21 mouse cellular contexts compared by ENCODE assay signal in genomic region chr11:19107180-19107579, GRCm38 (mm10).
DNase-seq lines count a peak whose midpoint lies in the region; ATAC-seq lines count a peak whose summit lies in the region.
"Had no signal": no experiment of that assay in that cellular context is flagged by ENCODE, and none has a peak within 500 bp of the region (broad histone marks: within the 10 kb centered on the region; RNA-seq: fewer than 3 reads in every experiment).

No protein-coding gene starts in this region.

- no peaks in the 10 kb centered on the region for H3K36me3 ChIP-seq in embryonic facial prominence, embryonic 14.5 days (ENCODE audit: control insufficient read depth, insufficient read depth, low read length)
- H3K36me3 ChIP-seq in embryonic facial prominence, embryonic 10.5 days (replicated peaks), result no peaks in the 10 kb centered on the region
- no peaks in the 10 kb centered on the region for H3K36me3 ChIP-seq in heart, embryonic 12.5 days
- no peaks in the 10 kb centered on the region for H3K36me3 ChIP-seq in midbrain, embryonic 16.5 days (ENCODE audit: control insufficient read depth, insufficient read depth, low read length)
- H3K36me3 ChIP-seq in midbrain, embryonic 10.5 days, result no peaks in the 10 kb centered on the region
- H3K36me3 ChIP-seq: embryonic facial prominence, embryonic 13.5 days; G1E; heart, embryonic 13.5 days; hindbrain, embryonic 15.5 days had no signal

- H3K27ac ChIP-seq in embryonic facial prominence, embryonic 14.5 days (replicated peaks; ENCODE audit: low read depth, low read length), result no peak overlapping the region
- no peak overlapping the region for H3K27ac ChIP-seq in embryonic facial prominence, embryonic 10.5 days (replicated peaks)
- H3K27ac ChIP-seq in heart, embryonic 12.5 days (ENCODE audit: poor library complexity, severe bottlenecking), result no peak overlapping the region
- no peak overlapping the region for H3K27ac ChIP-seq in midbrain, embryonic 16.5 days (ENCODE audit: low read length)
- H3K27ac ChIP-seq in midbrain, embryonic 10.5 days (replicated peaks), result no peak overlapping the region
- H3K27ac ChIP-seq: embryonic facial prominence, embryonic 13.5 days; heart, embryonic 13.5 days; hindbrain, embryonic 15.5 days had no signal

- H3K4me2 ChIP-seq in embryonic facial prominence, embryonic 14.5 days (ENCODE audit: low read depth, low read length), result no peak overlapping the region
- H3K4me2 ChIP-seq in heart, embryonic 12.5 days, result no peak overlapping the region
- H3K4me2 ChIP-seq in midbrain, embryonic 16.5 days (ENCODE audit: low read length), result no peak overlapping the region
- H3K4me2 ChIP-seq: embryonic facial prominence, embryonic 13.5 days; heart, embryonic 13.5 days; hindbrain, embryonic 15.5 days had no signal

- no peak overlapping the region for H3K4me3 ChIP-seq in embryonic facial prominence, embryonic 14.5 days (ENCODE audit: low read depth, low read length)
- no peak overlapping the region for H3K4me3 ChIP-seq in embryonic facial prominence, embryonic 10.5 days
- H3K4me3 ChIP-seq in heart, embryonic 12.5 days, result no peak overlapping the region
- H3K4me3 ChIP-seq in midbrain, embryonic 16.5 days (ENCODE audit: low read depth, low read length), result no peak overlapping the region
- no peak overlapping the region for H3K4me3 ChIP-seq in midbrain, embryonic 10.5 days
- H3K4me3 ChIP-seq: embryonic facial prominence, embryonic 13.5 days; heart, embryonic 13.5 days; hindbrain, embryonic 15.5 days had no signal

- 57% methylated on average over 6 of the region's 6 CpGs for WGBS in embryonic facial prominence, embryonic 14.5 days
- 60% methylated on average over 6 of the region's 6 CpGs for WGBS in embryonic facial prominence, embryonic 10.5 days
- 74% methylated on average over 6 of the region's 6 CpGs for WGBS in heart, embryonic 12.5 days
- WGBS in midbrain, embryonic 16.5 days, result 29% methylated on average over 6 of the region's 6 CpGs
- 53% methylated on average over 6 of the region's 6 CpGs for WGBS in midbrain, embryonic 10.5 days

- DNase-seq in embryonic facial prominence, embryonic 14.5 days (ENCODE audit: low spot score), result peak; percentile 74
- no peak for DNase-seq in embryonic facial prominence, embryonic 10.5 days (ENCODE audit: low spot score)
- DNase-seq in heart, adult 11 months, result peak; percentile 58
- DNase-seq in midbrain, embryonic 10.5 days (ENCODE audit: low spot score), result no peak
- DNase-seq: adrenal gland, adult 8-10 months; adrenal gland, postnatal 36 days; B cell, adult 2 months; cerebellum, adult 11 months; cerebellum, adult 8-10 months; cerebellum, postnatal 14 days; gastrocnemius, postnatal 14 days; heart, postnatal 36 days had no signal

- no peaks in the 10 kb centered on the region for H3K27me3 ChIP-seq in embryonic facial prominence, embryonic 14.5 days (replicated peaks; ENCODE audit: control insufficient read depth, insufficient read depth, low read length)
- peaks cover 9% of the 10 kb centered on the region; the same call in 1 of the 2 replicates for H3K27me3 ChIP-seq in embryonic facial prominence, embryonic 10.5 days (replicated peaks; ENCODE audit: low read depth, poor library complexity, severe bottlenecking)
- no peaks in the 10 kb centered on the region for H3K27me3 ChIP-seq in heart, embryonic 12.5 days (replicated peaks)
- H3K27me3 ChIP-seq in midbrain, embryonic 16.5 days (ENCODE audit: control insufficient read depth, insufficient read depth, low read depth, low read length), result no peaks in the 10 kb centered on the region
- H3K27me3 ChIP-seq in midbrain, embryonic 10.5 days (ENCODE audit: low read depth, poor library complexity, severe bottlenecking), result peaks cover 62% of the 10 kb centered on the region
- H3K27me3 ChIP-seq: embryonic facial prominence, embryonic 13.5 days; heart, embryonic 13.5 days; hindbrain, embryonic 15.5 days had no signal

- H3K9ac ChIP-seq in embryonic facial prominence, embryonic 14.5 days (ENCODE audit: low read depth, low read length), result no peak overlapping the region
- no peak overlapping the region for H3K9ac ChIP-seq in heart, embryonic 12.5 days
- no peak overlapping the region for H3K9ac ChIP-seq in midbrain, embryonic 16.5 days (ENCODE audit: low read depth, low read length)
- H3K9ac ChIP-seq: embryonic facial prominence, embryonic 13.5 days; heart, embryonic 13.5 days; hindbrain, embryonic 15.5 days had no signal

- peaks cover 12% of the 10 kb centered on the region; the same call in 1 of the 2 replicates for H3K4me1 ChIP-seq in embryonic facial prominence, embryonic 14.5 days (ENCODE audit: control insufficient read depth, insufficient read depth, low read length)
- H3K4me1 ChIP-seq in embryonic facial prominence, embryonic 10.5 days, result peaks cover 15% of the 10 kb centered on the region
- 0 out of 2 replicates have a peak, but pooled peaks cover 4% of the 10 kb centered on the region for H3K4me1 ChIP-seq in heart, embryonic 12.5 days (replicated peaks)
- H3K4me1 ChIP-seq in midbrain, embryonic 16.5 days (ENCODE audit: control insufficient read depth, insufficient read depth, low read length), result no peaks in the 10 kb centered on the region
- peaks cover 24% of the 10 kb centered on the region for H3K4me1 ChIP-seq in midbrain, embryonic 10.5 days

- peak; percentile 31; the same call in 1 of the 2 replicates for ATAC-seq in embryonic facial prominence, embryonic 14.5 days (ENCODE audit: low read depth)
- ATAC-seq in heart, embryonic 12.5 days (ENCODE audit: insufficient number of reproducible peaks, low FRiP score), result no peak
- ATAC-seq in midbrain, embryonic 16.5 days, result peak; percentile 42; the same call in 1 of the 2 replicates
- ATAC-seq in inflammation-experienced regulatory T-cells, adult 6 months, result no peak
- ATAC-seq: CD4-positive, CD25-positive, alpha-beta regulatory T cell, adult 4 months; intestine, postnatal 0 days had no signal

- no peaks in the 10 kb centered on the region for H3K9me3 ChIP-seq in embryonic facial prominence, embryonic 14.5 days (ENCODE audit: control insufficient read depth, low read length)
- no peaks in the 10 kb centered on the region for H3K9me3 ChIP-seq in embryonic facial prominence, embryonic 10.5 days
- H3K9me3 ChIP-seq in heart, embryonic 12.5 days (replicated peaks), result no peaks in the 10 kb centered on the region
- H3K9me3 ChIP-seq in midbrain, embryonic 16.5 days (replicated peaks; ENCODE audit: control insufficient read depth, low read length, poor library complexity, severe bottlenecking), result no peaks in the 10 kb centered on the region
- H3K9me3 ChIP-seq in midbrain, embryonic 10.5 days (replicated peaks), result no peaks in the 10 kb centered on the region
- H3K9me3 ChIP-seq: embryonic facial prominence, embryonic 13.5 days; G1E; heart, embryonic 13.5 days; hindbrain, embryonic 15.5 days had no signal

Comparison
In these comparisons a context has a peak if more than half of its experiments do, and no peak if none do; other contexts are left out.
1. DNase-seq: peak in embryonic facial prominence, embryonic 14.5 days (single experiment) and heart, adult 11 months (single experiment); none in embryonic facial prominence, embryonic 10.5 days (single experiment) and midbrain, embryonic 10.5 days (single experiment).
2. ATAC-seq: peak in embryonic facial prominence, embryonic 14.5 days (single experiment) and midbrain, embryonic 16.5 days (single experiment); none in heart, embryonic 12.5 days (single experiment) and inflammation-experienced regulatory T-cells, adult 6 months (single experiment).